Mouse (Mus musculus) heart, adult 18-20 months (tissue): ENCODE results near the gene Smg8. TPM values are rescaled to one million over a fixed set of nuclear protein-coding genes. Genes with fewer than 3 reads are reported as not detected.

Experiments
- DNase-seq, 2 experiments: peaks; one replicate each; pipeline ENCODE4 v3.0.0; 2021 to 2022; ENCODE audit warnings: mixed read lengths in 1 of 2
- microRNA-seq, 2 experiments: library from miRNA; unstranded; fragments of <30 nt; microRNA quantifications; one replicate each; pipeline ENCODE4 v1.2.0; 2022
- total RNA-seq, 2 experiments: library from RNA; stranded (reverse); gene quantifications; 2 replicates each; pipeline ENCODE4 v1.2.3; 2021

Smg8 gene
- total RNA-seq, 2 experiments from 2014 or later: 9.1 to 9.6 TPM

- no peak for DNase-seq
Measured at GRCm38 (mm10) chr11:87046968-87047367, 39.6 kb downstream of the Smg8 start.

- no peak for DNase-seq
Measured at GRCm38 (mm10) chr11:87043052-87043451, 43.5 kb downstream of the Smg8 start.

GRCm38 (mm10) chr11:87039307-87039963 lies 47.1 kb downstream of the Smg8 start:
- DNase-seq: no peak

GRCm38 (mm10) chr11:87036180-87036579 lies 50.4 kb downstream of the Smg8 start:
- no peak for DNase-seq

GRCm38 (mm10) chr11:87028212-87028611 lies 58.4 kb downstream of the Smg8 start:
- DNase-seq: no peak

Small RNA genes lying within 50 kb of the gene (microRNA-seq; reads per million reads assigned to microRNA genes)
- gene Mir301: 9.7 to 17.8 reads per million in 2 experiments

Other genes starting within 250 kb of the Smg8 start
- 10 to 100 TPM; 21.4 to 25.5 TPM for gene Ypel2, start 93.1 kb downstream of the Smg8 start, total RNA-seq
- gene Gdpd1, start 12.7 kb downstream of the Smg8 start, total RNA-seq: 10 to 100 TPM in 1 of 2 experiments, 1 to 10 TPM in 1; 9.8 to 12.0 TPM
- gene Prr11, start 21.9 kb upstream of the Smg8 start, total RNA-seq: under 1 TPM; 0.36 to 0.37 TPM
- 10 to 100 TPM; 14.6 TPM for gene Ska2, start 22.5 kb upstream of the Smg8 start, total RNA-seq
- 1 to 10 TPM; 5.3 to 5.7 TPM for gene Trim37, start 40.3 kb upstream of the Smg8 start, total RNA-seq